Mouse (Mus musculus): Measurements from ENCODE around the gene Pacsin2.
"Not testable (repeated sequence)": the region's sequence is repeated elsewhere in the genome, so short reads cannot be mapped to it uniquely, and the experiment has no call there.

Pacsin2 gene

GRCm38 (mm10) chr15:83464083-83464904, at the start of gene Pacsin2:
Gene Pacsin2 (minus strand): TSS chr15:83464606.
- peak; percentile 99 for DNase-seq (ENCODE audit: low spot score)

- no peak for DNase-seq (ENCODE audit: low spot score)
These were observed 48.3 kb upstream of the Pacsin2 start for GRCm38 (mm10) chr15:83512489-83513281.

- peak; percentile 96 for DNase-seq (ENCODE audit: low spot score)
These were observed 46.5 kb upstream of the Pacsin2 start, which contains the start of gene Ttll1 for GRCm38 (mm10) chr15:83510805-83511405. Gene Ttll1 (minus strand): TSS chr15:83510893.

GRCm38 (mm10) chr15:83509950-83510804, 45.8 kb upstream of the Pacsin2 start:
- DNase-seq (ENCODE audit: low spot score), result no peak

GRCm38 (mm10) chr15:83501483-83501882, 37.1 kb upstream of the Pacsin2 start:
- not testable (repeated sequence) for DNase-seq (ENCODE audit: low spot score)

- DNase-seq (ENCODE audit: low spot score), result no peak
These were observed 35.9 kb upstream of the Pacsin2 start for GRCm38 (mm10) chr15:83500352-83500751.

GRCm38 (mm10) chr15:83499211-83499755, 34.9 kb upstream of the Pacsin2 start:
- no peak for DNase-seq (ENCODE audit: low spot score)

GRCm38 (mm10) chr15:83497299-83497698, 32.9 kb upstream of the Pacsin2 start:
- no peak for DNase-seq (ENCODE audit: low spot score)

- DNase-seq (ENCODE audit: low spot score), result no peak
These were observed 31.5 kb upstream of the Pacsin2 start for GRCm38 (mm10) chr15:83495787-83496367.

GRCm38 (mm10) chr15:83495195-83495594, 30.8 kb upstream of the Pacsin2 start:
- DNase-seq (ENCODE audit: low spot score), result no peak

- DNase-seq (ENCODE audit: low spot score), result no peak
These were observed 30.1 kb upstream of the Pacsin2 start for GRCm38 (mm10) chr15:83494572-83494920.

GRCm38 (mm10) chr15:83493856-83494571, 29.6 kb upstream of the Pacsin2 start:
- DNase-seq (ENCODE audit: low spot score), result no peak

GRCm38 (mm10) chr15:83491891-83492290, 27.5 kb upstream of the Pacsin2 start:
- no peak for DNase-seq (ENCODE audit: low spot score)

GRCm38 (mm10) chr15:83489471-83489870, 25.1 kb upstream of the Pacsin2 start:
- DNase-seq (ENCODE audit: low spot score), result no peak

- DNase-seq (ENCODE audit: low spot score), result no peak
These were observed 23.2 kb upstream of the Pacsin2 start for GRCm38 (mm10) chr15:83487477-83488115.

- no peak for DNase-seq (ENCODE audit: low spot score)
These were observed 19.9 kb upstream of the Pacsin2 start for GRCm38 (mm10) chr15:83484311-83484710.

- DNase-seq (ENCODE audit: low spot score), result peak; percentile 52
These were observed 19.1 kb upstream of the Pacsin2 start for GRCm38 (mm10) chr15:83483482-83483881.

- no peak for DNase-seq (ENCODE audit: low spot score)
These were observed 18.3 kb upstream of the Pacsin2 start for GRCm38 (mm10) chr15:83482645-83483224.

GRCm38 (mm10) chr15:83481236-83481780, 16.9 kb upstream of the Pacsin2 start:
- no peak for DNase-seq (ENCODE audit: low spot score)

Measured in embryo, embryonic 10.5 days (tissue).